8 mouse cellular contexts compared by ENCODE assay signal in the genomic region with DNA sequence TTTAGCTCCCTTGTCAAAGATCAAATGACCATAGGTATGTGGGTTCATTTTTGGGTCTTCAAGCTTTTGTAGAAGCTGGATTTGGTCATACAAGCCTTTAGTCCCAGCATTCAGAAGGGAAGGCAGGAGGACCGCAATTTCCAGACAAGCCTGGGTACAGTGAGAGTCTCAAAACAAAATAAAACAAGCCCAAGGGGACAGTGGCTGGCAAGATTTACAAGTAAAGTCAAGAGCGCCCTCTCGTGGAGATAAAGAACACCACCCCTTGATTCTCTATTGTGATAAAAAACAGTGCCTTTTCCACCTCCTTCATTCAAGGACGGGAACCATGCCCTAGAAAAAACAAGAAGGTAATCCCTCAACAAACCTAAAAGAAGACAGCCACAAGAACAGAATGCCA. TPM values are rescaled to one million over a fixed set of nuclear protein-coding genes. Genes with fewer than 3 reads are reported as not detected.
DNase-seq lines count a peak whose midpoint lies in the region; ATAC-seq and TF ChIP-seq lines count a peak whose summit lies in the region.

No protein-coding gene starts in this region.

- no peak overlapping the region for H3K27ac ChIP-seq in forebrain, embryonic 14.5 days (ENCODE audit: low read depth, low read length)
- H3K27ac ChIP-seq in forebrain, embryonic 12.5 days, result no peak overlapping the region
- H3K27ac ChIP-seq in midbrain, embryonic 14.5 days (replicated peaks; ENCODE audit: low read depth, low read length), result no peak overlapping the region
- no peak overlapping the region for H3K27ac ChIP-seq in midbrain, embryonic 13.5 days

- TF ChIP-seq POLR2A in lung, adult 2 months (IDR thresholded peaks at IDR 0.05; ENCODE audit: borderline replicate concordance, extremely low read depth, low read depth, low read length), result no peak

- no peaks in the 10 kb centered on the region for H3K9me3 ChIP-seq in forebrain, embryonic 14.5 days (replicated peaks; ENCODE audit: control insufficient read depth, low read length)
- no peaks in the 10 kb centered on the region for H3K9me3 ChIP-seq in forebrain, embryonic 12.5 days
- no peaks in the 10 kb centered on the region for H3K9me3 ChIP-seq in midbrain, embryonic 14.5 days (ENCODE audit: control insufficient read depth, low read length)
- H3K9me3 ChIP-seq in midbrain, embryonic 13.5 days, result no peaks in the 10 kb centered on the region

- H3K9ac ChIP-seq in forebrain, embryonic 14.5 days (ENCODE audit: low read length), result no peak overlapping the region
- no peak overlapping the region for H3K9ac ChIP-seq in forebrain, embryonic 12.5 days
- H3K9ac ChIP-seq in midbrain, embryonic 14.5 days (replicated peaks; ENCODE audit: low read length), result no peak overlapping the region
- H3K9ac ChIP-seq in midbrain, embryonic 13.5 days (replicated peaks), result no peak overlapping the region

- 14% methylated on average over 4 of the region's 4 CpGs for WGBS in forebrain, embryonic 14.5 days
- whole genome bisulfite sequencing in forebrain, embryonic 12.5 days, result 16% methylated on average over 4 of the region's 4 CpGs
- 18% methylated on average over 4 of the region's 4 CpGs for WGBS in midbrain, embryonic 14.5 days
- 17% methylated on average over 4 of the region's 4 CpGs for WGBS in midbrain, embryonic 13.5 days
- 7% methylated on average over 4 of the region's 4 CpGs for WGBS in lung, adult 2 months

- ATAC-seq in forebrain, embryonic 14.5 days, result no peak
- no peak for ATAC-seq in forebrain, embryonic 12.5 days (ENCODE audit: low FRiP score)
- ATAC-seq in midbrain, embryonic 14.5 days (ENCODE audit: low FRiP score, low TSS enrichment), result no peak
- ATAC-seq in midbrain, embryonic 13.5 days, result no peak

- H3K4me2 ChIP-seq in forebrain, embryonic 14.5 days (ENCODE audit: low read length), result no peak overlapping the region
- H3K4me2 ChIP-seq in forebrain, embryonic 12.5 days, result no peak overlapping the region
- H3K4me2 ChIP-seq in midbrain, embryonic 14.5 days (ENCODE audit: low read length), result no peak overlapping the region
- no peak overlapping the region for H3K4me2 ChIP-seq in midbrain, embryonic 13.5 days (replicated peaks)

- 0 out of 2 replicates have a peak, but pooled peaks have one; percentile 29 for TF ChIP-seq CTCF in lung, adult 2 months (IDR thresholded peaks at IDR 0.05; ENCODE audit: insufficient read depth, low read length)

- no peak overlapping the region for H3K4me3 ChIP-seq in forebrain, embryonic 14.5 days (ENCODE audit: low read depth, low read length)
- H3K4me3 ChIP-seq in forebrain, embryonic 12.5 days (replicated peaks), result no peak overlapping the region
- H3K4me3 ChIP-seq in midbrain, embryonic 14.5 days (replicated peaks; ENCODE audit: low read depth, low read length), result no peak overlapping the region
- H3K4me3 ChIP-seq in midbrain, embryonic 13.5 days (replicated peaks), result no peak overlapping the region
- no peak overlapping the region for H3K4me3 ChIP-seq in lung, adult 2 months (replicated peaks; ENCODE audit: extremely low read depth, low read depth, low read length)

- no peaks in the 10 kb centered on the region for H3K27me3 ChIP-seq in forebrain, embryonic 14.5 days (replicated peaks; ENCODE audit: control insufficient read depth, insufficient read depth, low read length)
- 0 out of 2 replicates have a peak, but pooled peaks cover 7% of the 10 kb centered on the region for H3K27me3 ChIP-seq in forebrain, embryonic 12.5 days
- H3K27me3 ChIP-seq in midbrain, embryonic 14.5 days (ENCODE audit: control insufficient read depth, insufficient read depth, low read length), result no peaks in the 10 kb centered on the region
- H3K27me3 ChIP-seq in midbrain, embryonic 13.5 days, result no peaks in the 10 kb centered on the region

- H3K36me3 ChIP-seq in forebrain, embryonic 14.5 days (ENCODE audit: control insufficient read depth, insufficient read depth, low read length), result no peaks in the 10 kb centered on the region
- H3K36me3 ChIP-seq in forebrain, embryonic 12.5 days (replicated peaks), result no peaks in the 10 kb centered on the region
- H3K36me3 ChIP-seq in midbrain, embryonic 14.5 days (ENCODE audit: control insufficient read depth, insufficient read depth, low read length), result no peaks in the 10 kb centered on the region
- H3K36me3 ChIP-seq in midbrain, embryonic 13.5 days, result no peaks in the 10 kb centered on the region

- peak; percentile 74 for DNase-seq in forebrain, embryonic 14.5 days (ENCODE audit: low spot score)
- DNase-seq in midbrain, embryonic 14.5 days, result peak; percentile 76
- DNase-seq in adrenal gland, adult 2 months, result peak; percentile 55
- DNase-seq in heart, adult 9 months (ENCODE audit: low spot score in 2 of 2), result peak; percentile 43 to 65
- DNase-seq in lung, adult 2 months, result peak; percentile 33
- DNase-seq in thymus, postnatal 25 days, result peak; percentile 42

- H3K4me1 ChIP-seq in forebrain, embryonic 14.5 days (ENCODE audit: control insufficient read depth, insufficient read depth, low read length), result no peaks in the 10 kb centered on the region
- no peaks in the 10 kb centered on the region for H3K4me1 ChIP-seq in forebrain, embryonic 12.5 days
- H3K4me1 ChIP-seq in midbrain, embryonic 14.5 days (ENCODE audit: control insufficient read depth, insufficient read depth, low read length), result no peaks in the 10 kb centered on the region
- H3K4me1 ChIP-seq in midbrain, embryonic 13.5 days (replicated peaks), result no peaks in the 10 kb centered on the region
- H3K4me1 ChIP-seq in lung, adult 2 months (ENCODE audit: control insufficient read depth, insufficient read depth, low read length), result no peaks in the 10 kb centered on the region

RNA-seq across cellular contexts. Expression of a gene that starts 8.6 kb away (rescaled TPM):
- polyA plus RNA-seq in forebrain, embryonic 14.5 days (2014; fragmentation: Nextera tagmentation; extraction: Ambion mirVana), result 0.24 and 0.31 TPM in 2 replicates
- 1.9 and 2.3 TPM in 2 replicates for polyA plus RNA-seq in forebrain, embryonic 12.5 days (2016; fragmentation: Nextera tagmentation; extraction: Ambion mirVana)
- polyA plus RNA-seq in midbrain, embryonic 14.5 days (2014; fragmentation: Nextera tagmentation; extraction: Ambion mirVana), result 0.16 and 0.25 TPM in 2 replicates
- 0.15 and 0.19 TPM in 2 replicates for polyA plus RNA-seq in midbrain, embryonic 13.5 days (2015; fragmentation: Nextera tagmentation; extraction: Ambion mirVana)
- 1 to 10 TPM in 1 of 2 experiments, under 1 TPM in 1; 0.46 to 2.1 TPM for total RNA-seq in adrenal gland, adult 2 months (2021)
- 5.0 and 9.0 TPM in 2 replicates for polyA plus RNA-seq in adrenal gland, adult 2 months (2012; rRNA removed)
- 22.9 and 32.8 TPM in 2 replicates for polyA plus RNA-seq in lung, adult 2 months (2012; rRNA removed)

RNA-seq across cellular contexts. Expression of a gene that starts 43.7 kb away (rescaled TPM):
- polyA plus RNA-seq in forebrain, embryonic 14.5 days (2014; fragmentation: Nextera tagmentation; extraction: Ambion mirVana), result 18.5 and 20.6 TPM in 2 replicates
- 16.1 and 16.8 TPM in 2 replicates for polyA plus RNA-seq in forebrain, embryonic 12.5 days (2016; fragmentation: Nextera tagmentation; extraction: Ambion mirVana)
- polyA plus RNA-seq in midbrain, embryonic 14.5 days (2014; fragmentation: Nextera tagmentation; extraction: Ambion mirVana), result 15.2 and 24.8 TPM in 2 replicates
- 21.2 and 22.4 TPM in 2 replicates for polyA plus RNA-seq in midbrain, embryonic 13.5 days (2015; fragmentation: Nextera tagmentation; extraction: Ambion mirVana)
- 100 to 1,000 TPM; 103 to 185 TPM for total RNA-seq in adrenal gland, adult 2 months (2021)
- polyA plus RNA-seq in adrenal gland, adult 2 months (2012; rRNA removed), result 44.2 and 70.9 TPM in 2 replicates
- polyA plus RNA-seq in lung, adult 2 months (2012; rRNA removed), result 31.1 and 47.2 TPM in 2 replicates
